Mouse (Mus musculus) heart, postnatal 36 days (tissue): Measurements from ENCODE around the gene Dpp6. TPM values are rescaled to one million over a fixed set of nuclear protein-coding genes. Genes with fewer than 3 reads are reported as not detected.
A peak's percentile ranks its signal among the peaks of the same experiment; 100 is the strongest.

Experiments
- DNase-seq, 2 experiments: peaks; one replicate each; pipeline ENCODE4 v3.0.0; 2021 to 2022
- intact Hi-C: fragments of 180-260 bp; cut with DNase I; formaldehyde crosslinking; loops from one replicate; pipeline ENCODE4 v1.15.1; 2025
- total RNA-seq, 2 experiments: library from RNA; stranded (reverse); gene quantifications; 2 replicates each; pipeline ENCODE4 v1.2.3; 2021

The Dpp6 gene
- total RNA-seq, 2 experiments from 2014 or later: 0.06 to 0.11 TPM

- intact Hi-C loops: no loop called here
- DNase-seq: no peak
These were observed 824.9 kb downstream of the Dpp6 start for GRCm38 (mm10) chr5:27641876-27642275.

GRCm38 (mm10) chr5:27651879-27652814 is 835.1 kb downstream of the Dpp6 start:
- DNase-seq: peak; percentile 29 to 58
- intact Hi-C loops: no loop called here

- no peak for DNase-seq
- intact Hi-C loops: no loop called here
These were observed 839.1 kb downstream of the Dpp6 start for GRCm38 (mm10) chr5:27656101-27656500.

GRCm38 (mm10) chr5:27657672-27658071 is 840.7 kb downstream of the Dpp6 start:
- peak; percentile 8 for DNase-seq
- intact Hi-C loops: no loop called here

- intact Hi-C loops: no loop called here
These were observed 841.2 kb downstream of the Dpp6 start for GRCm38 (mm10) chr5:27658165-27658564.

DNA sequence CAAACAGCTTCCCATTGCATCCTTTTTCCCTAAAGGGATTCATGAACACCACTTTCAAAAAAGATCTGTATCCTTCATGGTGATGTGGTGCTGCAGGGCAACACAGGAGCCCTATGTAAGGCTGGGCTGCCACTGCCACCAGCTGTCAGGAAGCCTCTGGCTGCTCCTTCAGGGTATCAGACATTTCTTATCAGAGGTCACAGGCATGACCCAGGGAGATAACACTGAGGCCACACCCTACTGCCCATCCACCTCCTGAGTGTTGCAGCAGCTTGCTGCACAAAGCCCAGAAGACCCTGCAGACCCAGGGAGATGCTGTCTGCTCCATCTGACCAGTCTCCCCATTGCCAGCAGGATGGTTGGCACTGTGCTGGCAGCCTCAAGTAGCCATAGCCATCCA is 841.6 kb downstream of the Dpp6 start:
- intact Hi-C loops: no loop called here
- no peak for DNase-seq

More at GRCm38 (mm10) chr5:27658165-27658564, 841.2 kb downstream of the Dpp6 start:
- DNase-seq: no peak

DNA sequence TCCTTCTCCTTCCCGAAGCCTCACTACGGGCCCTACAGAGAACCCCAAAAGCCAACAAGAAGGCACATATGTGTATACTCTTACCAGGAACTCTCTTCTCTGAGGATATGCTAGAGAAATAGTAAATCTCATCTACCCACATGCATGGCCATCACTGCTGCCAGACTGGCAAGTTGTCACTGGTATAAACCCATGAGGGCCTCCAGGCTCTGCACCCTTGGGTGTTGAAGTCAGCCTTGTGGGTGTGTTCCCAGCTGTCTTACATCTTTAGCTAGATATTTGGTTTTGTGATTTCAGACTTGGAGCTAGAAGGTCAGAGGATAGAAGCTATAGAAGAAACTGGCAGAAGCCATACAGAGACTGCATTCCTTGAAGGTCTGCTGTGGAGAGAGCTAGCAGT is 842.0 kb downstream of the Dpp6 start:
- no peak for DNase-seq
- intact Hi-C loops: no loop called here

DNA sequence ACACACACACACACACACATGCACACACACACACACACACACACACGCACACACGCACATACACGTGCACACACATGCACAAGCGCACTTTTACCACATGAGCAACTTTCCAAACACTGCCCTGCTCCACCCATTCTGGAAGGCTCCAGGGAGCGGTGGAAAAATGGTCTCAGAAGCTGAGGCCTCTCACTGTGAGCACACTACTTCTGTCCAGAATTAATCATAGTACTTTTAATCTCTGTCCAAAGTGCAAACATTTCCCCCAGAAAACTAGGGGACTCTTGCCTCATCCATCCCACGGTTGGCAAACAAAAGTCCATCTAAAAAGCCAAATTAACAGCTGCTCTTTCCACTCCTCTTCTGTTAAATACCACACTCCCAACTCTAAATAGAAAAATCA is 842.8 kb downstream of the Dpp6 start:
- intact Hi-C loops: no loop called here
- DNase-seq: peak; percentile 27 to 29

DNA sequence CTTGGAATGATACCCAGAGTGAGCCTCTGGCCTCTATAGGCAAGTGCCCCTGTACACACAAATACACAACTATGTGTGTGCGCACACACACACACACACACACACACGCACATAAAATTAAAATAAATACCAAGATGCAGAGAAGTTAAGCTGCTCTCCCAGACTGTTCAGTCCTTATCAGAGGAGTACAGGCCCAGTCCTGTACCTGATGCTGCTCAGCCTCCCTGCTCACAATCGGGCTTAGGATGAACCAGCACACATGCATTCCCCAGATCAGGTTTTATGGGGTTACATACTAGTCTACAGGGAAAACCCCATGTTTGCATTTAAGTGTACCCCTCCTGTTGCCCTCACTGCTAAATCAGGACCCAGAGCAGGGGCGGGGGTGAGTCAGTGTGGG is 847.1 kb downstream of the Dpp6 start:
- intact Hi-C loops: no loop called here

DNA sequence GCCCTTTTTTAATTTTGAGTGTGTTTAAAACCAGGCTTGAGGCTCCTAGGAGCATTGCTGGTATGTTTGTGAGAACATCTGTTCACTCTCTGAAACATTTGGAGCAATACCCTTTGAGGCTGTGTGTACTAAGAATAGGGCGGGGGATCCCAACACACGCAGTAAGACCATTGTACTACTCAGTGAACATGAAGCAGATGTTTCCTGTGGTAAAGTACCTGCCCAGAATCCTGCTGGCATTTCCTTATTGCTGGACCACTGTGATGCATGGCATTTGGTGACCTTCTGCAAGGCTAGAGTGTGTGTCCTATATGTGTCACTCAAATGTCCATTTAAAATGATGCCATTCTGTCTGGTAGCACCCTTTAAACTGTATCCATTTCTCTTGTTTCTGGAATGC is 854.5 kb downstream of the Dpp6 start:
- DNase-seq: no peak
- intact Hi-C loops: no loop called here

More for the DNA sequence above, 847.1 kb downstream of the Dpp6 start:
- no peak for DNase-seq

DNA sequence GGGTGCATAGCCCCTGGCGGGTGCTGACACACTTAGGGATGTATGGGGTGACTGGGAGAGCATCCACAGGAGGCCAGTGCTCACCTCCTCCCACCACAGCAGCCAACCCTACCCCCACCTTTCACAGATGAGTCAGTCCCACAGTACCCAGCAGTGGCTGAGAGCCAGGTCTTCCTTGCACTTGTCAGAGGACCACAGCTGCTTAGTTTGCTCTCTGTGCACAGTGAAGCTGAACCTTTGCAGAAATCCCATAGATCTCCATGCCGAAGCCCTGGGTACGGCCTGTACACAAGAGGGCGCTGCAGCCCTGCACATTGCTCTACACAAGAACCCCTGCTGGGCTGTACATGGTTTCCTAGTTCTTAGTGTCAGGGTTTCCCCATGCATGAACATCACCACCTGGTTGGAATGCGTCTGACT is 860.3 kb downstream of the Dpp6 start:
- intact Hi-C loops: loop anchor here (5.0 kb wide), 1 partner anchor 415 kb away; no protein-coding TSS in a partner anchor
- peak in 1 of 2 experiments; percentile 24 for DNase-seq

DNA sequence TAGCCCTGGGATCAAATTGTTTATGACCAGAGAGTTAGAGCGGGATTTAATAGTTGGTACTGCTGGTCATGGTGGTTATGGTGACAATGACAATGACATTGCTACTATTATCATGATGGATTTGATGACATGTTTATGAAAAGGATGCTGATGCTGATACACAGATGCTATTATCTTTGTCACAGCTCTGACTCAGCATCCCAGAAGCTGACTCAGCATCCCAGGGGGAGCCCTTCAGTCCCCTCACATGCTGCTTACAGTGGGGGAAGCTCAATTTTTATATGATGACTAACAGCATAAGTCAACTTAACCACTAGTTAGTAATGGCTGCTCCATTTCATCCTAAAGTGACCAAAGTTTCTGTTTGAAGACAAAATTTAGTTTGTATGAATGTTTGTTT is 862.1 kb downstream of the Dpp6 start:
- no peak for DNase-seq
- intact Hi-C loops: loop anchor here (5.0 kb wide), 1 partner anchor 413 kb away; no protein-coding TSS in a partner anchor

DNA sequence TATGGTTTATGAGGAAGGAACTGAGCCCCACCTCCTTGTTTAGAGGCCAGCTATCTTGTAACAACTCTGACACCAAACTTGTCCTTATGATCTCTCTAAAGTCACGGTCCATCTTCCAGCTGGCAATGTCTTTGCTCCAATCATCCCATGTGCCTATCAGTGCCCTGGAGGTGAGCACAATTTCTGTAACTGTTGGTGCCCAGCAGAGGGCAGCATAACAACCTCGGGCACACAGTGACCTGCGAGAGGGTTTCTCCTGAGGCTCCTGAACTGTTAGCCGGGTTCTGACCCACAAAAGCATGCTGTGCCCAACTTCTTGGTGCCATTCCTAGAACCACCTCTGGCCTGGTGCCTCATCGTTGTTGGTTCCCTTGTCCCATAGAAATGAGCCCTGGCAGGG is 863.5 kb downstream of the Dpp6 start:
- DNase-seq: peak; percentile 23 to 28
- intact Hi-C loops: no loop called here

- intact Hi-C loops: no loop called here
- no peak for DNase-seq
These were observed 868.2 kb downstream of the Dpp6 start for GRCm38 (mm10) chr5:27685162-27685561.

GRCm38 (mm10) chr5:27685923-27686322 is 868.9 kb downstream of the Dpp6 start:
- intact Hi-C loops: no loop called here
- no peak for DNase-seq

DNA sequence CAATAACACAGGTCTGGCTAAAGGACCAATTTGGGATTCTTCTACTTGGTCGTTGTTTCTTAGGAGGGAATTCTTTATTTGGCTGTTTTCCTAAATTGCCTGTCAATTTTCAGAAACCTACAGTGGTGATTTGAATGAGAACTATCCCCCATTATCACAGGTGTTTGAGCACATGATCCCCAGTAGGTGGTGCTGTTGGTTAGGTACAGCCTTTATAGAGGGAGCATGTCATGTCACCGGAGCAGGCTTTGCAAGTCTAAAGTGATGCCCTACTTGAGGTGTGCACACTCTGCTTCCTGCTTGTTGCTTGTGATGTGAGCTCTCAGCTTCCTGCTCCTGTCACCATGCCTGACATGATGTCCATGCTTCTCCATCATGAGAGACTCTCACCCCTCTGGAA is 870.3 kb downstream of the Dpp6 start:
- intact Hi-C loops: no loop called here
- DNase-seq: no peak

GRCm38 (mm10) chr5:27702482-27702881 is 885.5 kb downstream of the Dpp6 start:
- DNase-seq: no peak
- intact Hi-C loops: no loop called here

- intact Hi-C loops: no loop called here
- DNase-seq: no peak
These were observed 888.0 kb downstream of the Dpp6 start for GRCm38 (mm10) chr5:27705020-27705419.

DNA sequence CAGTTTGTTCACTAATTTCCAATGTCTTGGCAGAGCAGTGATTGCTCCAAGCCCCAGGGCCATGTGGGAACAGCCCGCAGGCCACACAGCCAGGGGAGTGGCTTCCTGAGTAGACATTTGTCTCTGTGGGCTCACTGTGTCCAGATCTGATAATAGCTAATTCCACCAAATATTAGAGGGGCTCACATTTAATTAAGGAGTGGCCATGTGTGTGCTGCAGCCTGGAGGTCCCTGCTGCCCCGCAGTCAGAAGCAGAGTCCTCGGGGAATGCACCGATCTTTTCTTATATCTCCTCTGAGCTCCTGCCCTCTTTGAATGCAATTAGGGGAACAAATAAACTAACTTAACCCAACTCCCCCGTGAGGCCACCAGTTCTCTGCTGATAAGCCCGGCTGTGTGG is 889.5 kb downstream of the Dpp6 start:
- intact Hi-C loops: no loop called here
- DNase-seq: no peak

GRCm38 (mm10) chr5:27707283-27707682 is 890.3 kb downstream of the Dpp6 start:
- intact Hi-C loops: no loop called here
- no peak for DNase-seq

DNA sequence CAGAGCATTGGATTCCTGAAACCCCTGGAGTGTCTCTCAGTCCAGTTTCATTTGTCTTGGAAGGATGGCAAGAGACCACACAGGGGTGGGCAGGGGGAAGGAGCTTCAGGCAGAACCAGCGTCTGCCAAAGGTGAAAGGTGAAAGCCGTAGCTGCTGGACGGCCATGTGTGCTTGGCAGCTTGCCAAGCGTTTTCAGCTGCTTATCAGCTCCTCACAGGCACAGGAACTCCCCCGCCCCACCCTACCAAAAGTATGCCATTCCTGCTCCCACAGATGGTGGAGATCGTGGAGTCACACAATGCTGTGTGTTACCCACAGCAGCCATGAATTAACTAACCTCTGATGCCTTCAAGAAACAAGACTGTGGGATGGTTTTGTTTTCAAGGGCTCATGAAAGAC is 891.2 kb downstream of the Dpp6 start:
- intact Hi-C loops: no loop called here
- DNase-seq: peak; percentile 31 to 43
